Mouse (Mus musculus) forebrain, embryonic 13.5 days (tissue): ENCODE measurements around the gene Gm10964. TPM values are rescaled to one million over a fixed set of nuclear protein-coding genes. Genes with fewer than 3 reads are reported as not detected.

ENCODE experiments used
- ATAC-seq: fragments of 200-750 bp; cut with Nextera tagmentation; 2 replicates; pipeline ENCODE4 v1.8.0; 2017
- H3K27ac ChIP-seq: fragments of 300-500 bp; sonication (generic); 2 replicates; pipeline ENCODE4 v1.5.1; 2015; ENCODE audit warnings: inconsistent platforms, mild to moderate bottlenecking, moderate library complexity
- H3K27me3 ChIP-seq: fragments of 300-500 bp; sonication (generic); 2 replicates; pipeline ENCODE4 v1.6.1; 2015; ENCODE audit warnings: mild to moderate bottlenecking, inconsistent platforms
- H3K36me3 ChIP-seq: fragments of 300-500 bp; sonication (generic); 2 replicates; pipeline ENCODE4 v1.6.1; 2015; ENCODE audit warnings: mild to moderate bottlenecking, inconsistent platforms; ENCODE audit not compliant: poor library complexity, severe bottlenecking
- H3K4me1 ChIP-seq: fragments of 300-500 bp; sonication (generic); 2 replicates; pipeline ENCODE4 v1.6.1; 2015; ENCODE audit warnings: inconsistent platforms
- H3K4me2 ChIP-seq: fragments of 300-500 bp; sonication (generic); 2 replicates; pipeline ENCODE4 v1.6.1; 2015; ENCODE audit warnings: inconsistent platforms, mild to moderate bottlenecking, moderate library complexity
- H3K4me3 ChIP-seq: fragments of 300-500 bp; sonication (generic); 2 replicates; pipeline ENCODE4 v1.5.1; 2015; ENCODE audit warnings: mild to moderate bottlenecking, inconsistent platforms
- H3K9ac ChIP-seq: fragments of 300-500 bp; sonication (generic); 2 replicates; pipeline ENCODE4 v1.6.1; 2015; ENCODE audit warnings: mild to moderate bottlenecking, inconsistent platforms
- H3K9me3 ChIP-seq: fragments of 300-500 bp; sonication (generic); replicated peaks from 2 replicates; pipeline ENCODE4 v1.6.1; 2016; ENCODE audit warnings: inconsistent platforms
- WGBS: fragments of 180-500 bp; shearing (Covaris S2); methylation state at CpG from one replicate; pipeline ENCODE4 v1.1.7; 2015; 5-methylcytosine and 5-hydroxymethylcytosine counted together
- polyA plus RNA-seq: library from polyadenylated mRNA; unstranded; fragments of >200 nt; fragmentation: Nextera tagmentation; extraction: Ambion mirVana; gene quantifications from 2 replicates; pipeline ENCODE4 v1.2.1, GENCODE M21; 2015

The Gm10964 gene
- polyA plus RNA-seq, 1 experiment from 2014 or later: not detected

- Histone ChIP-seq H3K9ac (no peak overlapping the region), H3K36me3 (peaks cover 79% of the 10 kb centered on the region), H3K4me3 (no peak overlapping the region), H3K4me2 (no peak overlapping the region), H3K27ac (no peak overlapping the region), H3K9me3 (no peaks in the 10 kb centered on the region), H3K27me3 (no peaks in the 10 kb centered on the region), H3K4me1 (no peaks in the 10 kb centered on the region)
- 88% methylated on average over 5 of the region's 5 CpGs for WGBS
- ATAC-seq: no peak
These were observed 20.2 kb downstream of the Gm10964 start for GRCm38 (mm10) chr3:103759261-103759970.

- Histone ChIP-seq H3K36me3 (peaks cover 33% of the 10 kb centered on the region), H3K9ac (no peak overlapping the region), H3K4me1 (no peaks in the 10 kb centered on the region), H3K27ac (no peak overlapping the region), H3K27me3 (no peaks in the 10 kb centered on the region), H3K9me3 (no peaks in the 10 kb centered on the region), H3K4me2 (no peak overlapping the region), H3K4me3 (no peak overlapping the region)
- ATAC-seq: no peak
- 72% methylated on average over 3 of the region's 3 CpGs for WGBS
These were observed 27.6 kb downstream of the Gm10964 start for GRCm38 (mm10) chr3:103766789-103767188.

- H3K27me3 ChIP-seq: no peaks in the 10 kb centered on the region
- H3K4me1 ChIP-seq: no peaks in the 10 kb centered on the region
- ATAC-seq: no peak
- WGBS: 71% methylated on average over 9 of the region's 9 CpGs
- H3K9ac ChIP-seq: no peak overlapping the region
- no peak overlapping the region for H3K4me2 ChIP-seq
- no peak overlapping the region for H3K4me3 ChIP-seq
- no peak overlapping the region for H3K27ac ChIP-seq
- peaks cover 16% of the 10 kb centered on the region for H3K36me3 ChIP-seq
- H3K9me3 ChIP-seq: no peaks in the 10 kb centered on the region
These were observed 32.5 kb downstream of the Gm10964 start for GRCm38 (mm10) chr3:103771531-103772130.

GRCm38 (mm10) chr3:103772846-103773245 is 33.7 kb downstream of the Gm10964 start:
- Histone ChIP-seq H3K27me3 (no peaks in the 10 kb centered on the region), H3K4me3 (no peak overlapping the region), H3K4me2 (no peak overlapping the region), H3K36me3 (peaks cover 28% of the 10 kb centered on the region), H3K9ac (no peak overlapping the region), H3K9me3 (no peaks in the 10 kb centered on the region), H3K27ac (no peak overlapping the region; the same call in 1 of the 2 replicates), H3K4me1 (no peaks in the 10 kb centered on the region; the same call in 1 of the 2 replicates)
- WGBS: 82% methylated on average over 4 of the region's 4 CpGs
- ATAC-seq: no peak

GRCm38 (mm10) chr3:103773508-103773907 is 34.3 kb downstream of the Gm10964 start:
- Histone ChIP-seq H3K9ac (no peak overlapping the region), H3K27me3 (no peaks in the 10 kb centered on the region), H3K36me3 (peaks cover 26% of the 10 kb centered on the region), H3K27ac (no peak overlapping the region), H3K4me3 (no peak overlapping the region), H3K4me1 (no peaks in the 10 kb centered on the region; the same call in 1 of the 2 replicates), H3K9me3 (no peaks in the 10 kb centered on the region), H3K4me2 (no peak overlapping the region)
- ATAC-seq: no peak
- 83% methylated on average over 3 of the region's 3 CpGs for WGBS

GRCm38 (mm10) chr3:103774009-103774408 is 34.8 kb downstream of the Gm10964 start:
- H3K9me3 ChIP-seq: no peaks in the 10 kb centered on the region
- no peaks in the 10 kb centered on the region for H3K27me3 ChIP-seq
- no peak overlapping the region for H3K4me2 ChIP-seq
- peaks cover 22% of the 10 kb centered on the region for H3K36me3 ChIP-seq
- ATAC-seq: no peak
- no peaks in the 10 kb centered on the region; the same call in 1 of the 2 replicates for H3K4me1 ChIP-seq
- H3K4me3 ChIP-seq: no peak overlapping the region
- no peak overlapping the region for H3K27ac ChIP-seq
- no peak overlapping the region for H3K9ac ChIP-seq
- 81% methylated on average over 15 of the region's 15 CpGs for WGBS

- WGBS: 85% methylated on average over 11 of the region's 11 CpGs
- H3K9ac ChIP-seq: no peak overlapping the region
- no peak overlapping the region for H3K27ac ChIP-seq
- no peak for ATAC-seq
- H3K27me3 ChIP-seq: no peaks in the 10 kb centered on the region
- no peak overlapping the region for H3K4me2 ChIP-seq
- H3K36me3 ChIP-seq: peaks cover 22% of the 10 kb centered on the region
- peaks cover 14% of the 10 kb centered on the region; the same call in 1 of the 2 replicates for H3K4me1 ChIP-seq
- no peaks in the 10 kb centered on the region for H3K9me3 ChIP-seq
- no peak overlapping the region for H3K4me3 ChIP-seq
These were observed 38.8 kb downstream of the Gm10964 start for GRCm38 (mm10) chr3:103777940-103778339.

GRCm38 (mm10) chr3:103778660-103779059 is 39.5 kb downstream of the Gm10964 start:
- no peak for ATAC-seq
- Histone ChIP-seq H3K4me3 (no peak overlapping the region), H3K9me3 (no peaks in the 10 kb centered on the region), H3K27me3 (no peaks in the 10 kb centered on the region), H3K36me3 (peaks cover 20% of the 10 kb centered on the region), H3K4me1 (peaks cover 14% of the 10 kb centered on the region; the same call in 1 of the 2 replicates), H3K9ac (no peak overlapping the region), H3K27ac (no peak overlapping the region), H3K4me2 (no peak overlapping the region)
- 91% methylated on average over 6 of the region's 6 CpGs for WGBS

GRCm38 (mm10) chr3:103779183-103779582 is 40.0 kb downstream of the Gm10964 start:
- Histone ChIP-seq H3K27me3 (no peaks in the 10 kb centered on the region), H3K4me1 (peaks cover 14% of the 10 kb centered on the region; the same call in 1 of the 2 replicates), H3K4me3 (no peak overlapping the region), H3K27ac (no peak overlapping the region), H3K9me3 (no peaks in the 10 kb centered on the region), H3K4me2 (no peak overlapping the region), H3K36me3 (peaks cover 20% of the 10 kb centered on the region), H3K9ac (no peak overlapping the region)
- WGBS: 74% methylated on average over 7 of the region's 7 CpGs
- ATAC-seq: no peak

- no peak for ATAC-seq
- 91% methylated on average over 3 of the region's 3 CpGs for WGBS
- Histone ChIP-seq H3K36me3 (peaks cover 19% of the 10 kb centered on the region), H3K4me2 (no peak overlapping the region), H3K27ac (no peak overlapping the region), H3K9ac (no peak overlapping the region), H3K27me3 (no peaks in the 10 kb centered on the region), H3K9me3 (no peaks in the 10 kb centered on the region), H3K4me1 (peaks cover 14% of the 10 kb centered on the region; the same call in 1 of the 2 replicates), H3K4me3 (no peak overlapping the region)
These were observed 41.1 kb downstream of the Gm10964 start for GRCm38 (mm10) chr3:103780271-103780670.

GRCm38 (mm10) chr3:103780777-103781176 is 41.6 kb downstream of the Gm10964 start:
- no peak overlapping the region for H3K27ac ChIP-seq
- 85% methylated on average over 5 of the region's 5 CpGs for WGBS

GRCm38 (mm10) chr3:103782844-103783609 is 43.9 kb downstream of the Gm10964 start:
- no peaks in the 10 kb centered on the region for H3K27me3 ChIP-seq
- H3K27ac ChIP-seq: no peak overlapping the region
- no peak overlapping the region for H3K9ac ChIP-seq
- H3K36me3 ChIP-seq: peaks cover 2% of the 10 kb centered on the region; the same call in 1 of the 2 replicates
- 90% methylated on average over 4 of the region's 4 CpGs for WGBS
- no peak overlapping the region for H3K4me3 ChIP-seq
- H3K4me2 ChIP-seq: no peak overlapping the region
- no peak for ATAC-seq
- H3K9me3 ChIP-seq: no peaks in the 10 kb centered on the region
- H3K4me1 ChIP-seq: peaks cover 14% of the 10 kb centered on the region; the same call in 1 of the 2 replicates

More at GRCm38 (mm10) chr3:103780777-103781176, 41.6 kb downstream of the Gm10964 start:
- Histone ChIP-seq H3K4me2 (no peak overlapping the region), H3K27me3 (no peaks in the 10 kb centered on the region), H3K4me1 (peaks cover 14% of the 10 kb centered on the region; the same call in 1 of the 2 replicates), H3K36me3 (peaks cover 15% of the 10 kb centered on the region), H3K9ac (no peak overlapping the region), H3K4me3 (no peak overlapping the region), H3K9me3 (no peaks in the 10 kb centered on the region)
- no peak for ATAC-seq
